Mouse (Mus musculus) right cerebral cortex, postnatal 25 days (tissue): Measurements from ENCODE around the gene Ptgir.
A peak's percentile ranks its signal among the peaks of the same experiment; 100 is the strongest.

Experiments
- DNase-seq: peaks from one replicate; pipeline ENCODE4 v3.0.0; 2022

Gene Ptgir

DNA sequence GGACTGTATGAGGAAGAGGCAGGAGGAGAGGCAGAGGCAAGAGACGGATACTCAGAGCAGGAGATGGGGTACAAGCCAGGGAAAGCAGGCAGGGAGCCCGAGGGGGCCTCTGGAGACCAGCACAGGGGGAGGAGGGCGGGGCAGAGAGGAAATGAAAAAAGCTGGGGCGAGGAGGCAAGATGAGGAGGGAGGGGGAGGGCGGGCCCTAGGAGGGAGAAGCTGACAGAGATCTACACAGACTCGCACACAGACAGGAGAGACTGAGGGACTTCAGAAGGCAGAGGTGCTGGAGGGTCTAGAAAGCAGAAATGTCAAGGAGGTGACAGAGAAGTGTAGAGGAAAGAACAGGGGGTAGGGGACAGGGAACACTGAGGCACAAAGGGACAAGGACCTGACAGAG, at the start of gene Ptgir:
Gene Ptgir (plus strand): TSS at position 210 of the 400 bp plus-strand sequence.
- DNase-seq: no peak

DNA sequence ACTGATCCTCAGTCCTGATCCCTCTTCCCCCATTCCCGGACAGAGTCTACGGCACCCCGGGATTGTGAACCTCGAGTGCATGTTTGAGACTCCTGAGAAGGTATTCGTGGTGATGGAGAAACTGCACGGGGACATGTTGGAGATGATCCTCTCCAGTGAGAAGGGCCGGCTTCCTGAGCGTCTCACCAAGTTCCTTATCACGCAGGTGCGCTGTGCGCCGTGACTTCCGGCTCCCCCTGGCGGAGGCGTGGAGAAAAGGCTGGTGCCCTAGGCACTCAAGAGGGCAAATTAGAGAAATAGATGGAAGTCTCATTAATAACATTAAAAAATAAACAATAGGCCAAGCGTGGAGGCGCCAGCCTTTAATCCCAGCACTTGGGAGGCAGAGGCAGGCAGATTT, 48.0 kb upstream of the Ptgir start:
- DNase-seq: no peak

DNA sequence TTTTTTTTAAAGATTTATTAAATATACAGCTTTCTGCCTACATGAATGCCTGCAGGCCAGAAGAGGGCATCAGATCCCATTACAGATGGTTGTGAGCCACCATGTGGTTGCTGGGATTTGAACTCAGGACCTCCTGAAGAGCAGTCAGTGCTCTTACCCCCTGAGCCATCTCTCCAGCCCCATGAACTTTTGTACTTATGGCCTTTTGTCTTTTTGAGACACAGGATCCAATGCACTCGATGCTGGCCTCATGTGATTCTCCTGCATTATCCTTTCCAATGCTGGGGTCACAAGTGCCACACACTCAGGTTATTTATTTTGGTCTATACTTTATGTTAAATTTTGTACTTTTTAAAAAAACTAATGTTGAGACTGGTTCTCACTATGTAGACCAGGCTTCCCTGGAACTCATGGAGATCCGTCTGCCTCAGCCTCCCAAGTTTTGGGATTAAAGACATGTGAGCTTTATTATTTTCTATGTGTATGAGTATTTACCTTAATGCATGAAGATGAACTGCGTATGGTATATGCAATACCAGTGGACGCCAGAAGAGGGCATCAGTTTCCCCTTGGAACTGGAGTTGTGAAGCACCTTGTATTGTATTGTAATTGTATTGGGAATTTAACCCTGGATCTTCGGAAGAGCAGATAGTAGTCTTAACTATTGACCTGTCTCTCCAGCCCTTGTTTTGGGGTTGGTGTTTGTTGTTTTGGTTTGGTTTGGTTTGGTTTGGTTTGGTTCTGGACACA, 46.2 kb upstream of the Ptgir start:
- no peak for DNase-seq

DNA sequence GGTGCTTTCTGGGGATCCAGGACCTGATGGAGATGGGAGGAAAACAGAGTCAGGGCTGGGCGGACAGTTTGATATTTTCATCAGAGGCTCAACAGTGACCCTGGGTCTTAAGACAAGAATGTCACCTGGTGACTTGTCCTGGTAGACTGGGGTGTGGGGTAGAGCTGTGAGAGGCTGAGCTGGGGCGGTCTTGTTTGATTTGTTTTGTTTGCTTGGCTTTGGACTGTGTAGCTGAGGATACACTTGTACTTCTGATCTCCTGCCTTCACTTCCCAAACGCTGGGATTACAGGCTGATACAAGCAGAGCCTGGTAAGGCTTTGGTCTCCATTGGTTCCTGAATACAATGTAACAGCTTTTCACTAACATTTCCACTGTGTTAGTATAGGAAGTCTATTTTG, 38.8 kb upstream of the Ptgir start:
- DNase-seq: no peak

DNA sequence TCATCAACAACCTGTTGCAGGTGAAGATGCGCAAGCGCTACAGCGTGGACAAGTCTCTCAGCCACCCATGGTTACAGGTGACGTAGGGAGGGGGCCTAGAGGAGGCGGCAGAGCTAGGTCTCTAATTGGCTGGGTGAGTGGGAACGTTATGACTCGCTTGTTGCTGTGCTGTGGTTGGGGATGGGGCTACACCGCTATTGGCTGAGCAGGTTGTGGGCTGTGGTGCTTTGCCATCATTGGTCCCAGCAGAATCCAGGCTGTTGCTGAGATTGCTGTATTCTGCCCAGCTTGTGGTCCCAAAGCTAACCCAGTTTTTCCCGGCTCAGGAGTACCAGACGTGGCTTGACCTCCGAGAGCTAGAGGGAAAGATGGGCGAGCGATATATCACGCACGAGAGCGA, 36.8 kb upstream of the Ptgir start:
- DNase-seq: peak; percentile 93

DNA sequence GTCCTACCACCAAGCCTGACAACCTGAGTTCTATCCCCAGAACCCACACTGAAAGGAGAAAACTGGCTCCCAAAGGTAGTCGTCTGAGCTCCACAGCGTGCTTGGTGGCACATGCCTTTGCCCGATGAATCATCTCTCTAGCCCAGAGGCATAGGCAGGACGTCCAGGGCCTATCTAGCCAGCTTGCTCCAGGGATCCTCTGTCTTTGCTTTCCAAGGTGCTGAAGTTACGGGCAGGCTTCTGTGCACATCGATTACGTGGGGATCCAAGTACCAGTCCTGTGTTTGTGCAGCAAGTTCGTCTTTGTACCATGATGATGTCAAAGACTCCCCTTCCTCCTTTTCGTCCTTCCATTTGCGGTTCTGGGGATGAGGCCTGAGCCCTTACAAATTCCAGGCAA, 34.7 kb upstream of the Ptgir start:
- DNase-seq: no peak

DNA sequence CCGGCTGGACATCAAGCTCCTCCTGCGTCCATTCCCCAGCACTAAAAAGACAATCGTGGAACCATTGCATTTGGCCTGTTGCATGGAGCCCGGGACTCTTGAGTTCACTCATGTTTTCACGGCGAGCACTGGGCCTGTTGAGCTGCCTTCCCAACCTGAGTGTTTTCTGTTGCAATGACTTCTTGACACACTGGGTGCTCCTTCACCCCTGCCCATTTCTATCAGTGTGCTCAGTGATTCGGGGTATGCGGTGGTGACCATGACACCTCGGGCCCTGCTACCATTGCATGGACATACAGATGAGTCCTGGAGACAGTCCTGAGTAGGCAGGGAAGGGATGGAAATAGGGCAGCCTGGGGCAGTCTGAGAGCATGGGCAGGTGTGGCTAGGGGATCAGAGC, 33.8 kb upstream of the Ptgir start:
- DNase-seq: no peak

DNA sequence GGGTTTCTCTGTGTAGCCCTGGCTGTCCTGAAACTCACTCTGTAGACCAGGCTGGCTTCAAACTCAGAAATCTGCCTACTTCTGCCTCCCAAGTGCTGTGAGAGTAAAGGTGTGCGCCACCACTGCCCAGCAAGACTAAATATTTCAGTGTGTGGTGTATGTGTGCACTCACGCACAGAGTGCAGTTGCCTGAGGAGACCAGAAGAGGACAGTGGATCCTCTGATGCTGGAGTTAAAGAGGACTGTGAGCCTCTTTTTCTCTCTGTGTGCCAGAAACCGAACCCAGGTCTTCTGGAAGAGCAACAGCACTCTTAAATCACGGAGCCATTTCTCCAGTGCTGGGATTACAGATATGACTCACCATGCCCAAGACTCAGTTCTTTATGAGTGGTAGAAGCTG, 32.9 kb upstream of the Ptgir start:
- no peak for DNase-seq

DNA sequence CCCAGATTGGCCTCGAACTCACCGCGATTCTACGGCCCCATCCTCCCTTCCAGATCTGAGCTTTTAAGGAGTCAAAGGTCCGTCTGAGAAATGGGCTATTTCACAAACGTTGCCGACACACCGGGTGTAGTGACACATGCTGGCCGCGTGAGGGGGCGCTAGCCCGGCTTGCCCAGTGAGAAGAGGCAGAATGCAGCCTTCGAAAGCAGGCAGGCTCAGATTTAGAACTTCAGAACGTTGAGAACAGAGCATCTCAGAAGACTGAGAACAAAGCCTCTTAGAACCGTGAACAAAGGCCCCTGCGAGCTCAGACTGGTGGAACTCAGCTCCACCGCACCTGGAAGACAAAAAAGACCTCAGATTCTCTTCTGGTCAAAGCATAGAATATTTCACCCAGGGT, 32.1 kb upstream of the Ptgir start:
- DNase-seq: peak; percentile 75

DNA sequence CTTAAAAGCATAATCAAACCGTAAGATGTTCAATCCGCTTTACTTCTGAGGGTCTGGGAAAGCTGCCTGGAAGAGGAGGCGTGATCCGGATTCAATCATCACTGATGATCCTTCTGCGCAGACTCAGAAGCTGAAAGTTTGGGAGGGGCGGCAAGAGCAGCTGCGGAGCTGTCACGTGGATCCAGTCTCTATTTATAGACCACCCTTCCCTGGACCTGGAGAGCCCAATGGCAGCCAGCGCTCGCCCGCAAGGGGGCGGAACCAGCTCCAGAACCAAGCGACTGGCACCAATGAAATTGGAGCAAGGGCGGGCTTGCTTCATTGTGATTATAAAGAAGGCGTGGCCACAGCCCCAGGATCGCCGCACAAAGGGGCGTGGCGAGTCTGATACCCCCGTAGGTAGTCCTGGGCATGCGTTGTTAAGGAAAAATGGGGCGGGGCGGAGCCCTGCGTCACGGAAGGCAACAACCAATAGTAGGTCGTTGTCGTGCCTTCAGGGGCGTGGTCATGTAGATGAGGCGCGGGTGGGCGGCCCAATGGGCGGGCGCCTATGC, 31.5 kb upstream of the Ptgir start:
- peak; percentile 100 for DNase-seq

DNA sequence AGATGAGACGGTGACA, 31.2 kb upstream of the Ptgir start, which contains the start of gene Dact3:
Gene Dact3 (plus strand): TSS at position 8 of the 16 bp plus-strand sequence.
- DNase-seq: no peak

DNA sequence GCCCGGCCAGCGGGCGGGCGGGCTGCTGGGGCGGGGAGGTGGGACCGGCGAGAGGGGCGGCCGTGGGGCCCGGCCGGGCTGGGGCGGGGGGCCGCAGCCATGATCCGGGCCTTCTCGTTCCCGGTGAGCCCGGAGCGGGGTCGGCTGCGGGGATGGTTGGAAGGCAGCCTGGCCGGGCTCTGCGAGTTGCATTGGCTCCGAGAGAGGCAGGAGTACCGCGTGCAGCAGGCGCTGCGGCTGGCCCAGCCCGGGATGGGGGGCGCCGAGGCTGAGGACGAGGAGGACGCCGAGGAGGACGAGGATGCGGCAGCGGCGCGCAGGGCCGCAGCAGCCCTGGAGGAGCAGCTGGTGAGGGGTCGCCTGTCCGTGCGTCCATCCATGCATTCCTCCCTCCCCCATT, 31.0 kb upstream of the Ptgir start:
- no peak for DNase-seq

DNA sequence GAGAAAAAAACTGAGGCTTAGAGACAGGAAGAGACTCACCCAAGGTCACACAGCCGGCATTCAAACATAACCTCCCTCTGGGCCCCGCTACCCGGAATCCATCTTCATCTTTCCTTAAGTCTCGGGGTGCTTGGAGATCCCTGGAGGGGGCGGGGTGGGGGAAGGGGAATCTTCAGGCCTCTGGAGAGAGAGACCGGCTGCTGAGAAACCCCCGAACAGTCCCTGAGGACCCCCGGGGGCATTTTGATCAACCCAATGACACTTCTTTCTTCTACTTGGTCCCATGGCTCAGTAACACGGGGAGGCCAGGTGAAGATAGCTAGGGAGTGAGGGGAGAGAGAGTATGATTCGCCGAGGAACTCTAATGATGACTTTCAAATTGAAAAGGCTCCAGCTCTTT, 30.3 kb upstream of the Ptgir start:
- no peak for DNase-seq

DNA sequence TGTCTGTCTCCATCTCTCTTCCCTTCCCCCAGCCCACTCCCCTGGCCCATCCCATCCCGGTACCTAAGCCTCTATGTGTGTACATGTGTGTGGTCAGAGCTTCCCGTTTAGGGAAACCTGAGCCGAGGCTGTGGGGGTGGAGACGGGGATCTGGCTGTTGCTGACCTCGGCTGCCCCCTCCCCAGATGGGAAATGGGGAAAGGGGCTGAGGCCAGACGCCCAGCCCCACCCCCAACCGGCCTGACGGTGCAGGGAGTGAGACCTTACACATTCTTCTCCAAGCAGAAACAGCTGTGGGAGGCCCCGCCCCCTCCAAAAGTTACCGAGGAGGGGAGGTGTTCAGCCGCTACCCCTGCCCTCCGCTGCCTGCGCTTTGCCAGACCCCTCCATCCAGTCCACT, 29.7 kb upstream of the Ptgir start:
- DNase-seq: no peak

DNA sequence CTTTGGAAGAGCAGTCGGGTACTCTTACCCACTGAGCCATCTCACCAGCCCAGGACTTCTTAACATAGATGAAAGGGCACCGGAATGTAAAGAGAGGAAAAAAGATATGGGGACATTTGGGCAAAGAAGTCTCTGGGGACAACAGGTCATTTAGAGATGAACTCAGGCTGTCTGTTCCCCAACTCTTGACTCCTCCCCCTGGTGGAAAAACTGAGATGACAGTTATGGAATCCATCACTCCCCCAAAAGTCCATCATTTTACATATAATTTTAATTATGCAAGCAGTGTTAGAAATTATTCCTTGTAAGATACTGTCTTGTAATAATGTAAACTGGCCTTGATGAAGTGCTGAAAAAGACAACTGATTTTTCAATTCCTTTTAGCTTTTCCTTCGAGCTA, 28.6 kb upstream of the Ptgir start:
- no peak for DNase-seq

DNA sequence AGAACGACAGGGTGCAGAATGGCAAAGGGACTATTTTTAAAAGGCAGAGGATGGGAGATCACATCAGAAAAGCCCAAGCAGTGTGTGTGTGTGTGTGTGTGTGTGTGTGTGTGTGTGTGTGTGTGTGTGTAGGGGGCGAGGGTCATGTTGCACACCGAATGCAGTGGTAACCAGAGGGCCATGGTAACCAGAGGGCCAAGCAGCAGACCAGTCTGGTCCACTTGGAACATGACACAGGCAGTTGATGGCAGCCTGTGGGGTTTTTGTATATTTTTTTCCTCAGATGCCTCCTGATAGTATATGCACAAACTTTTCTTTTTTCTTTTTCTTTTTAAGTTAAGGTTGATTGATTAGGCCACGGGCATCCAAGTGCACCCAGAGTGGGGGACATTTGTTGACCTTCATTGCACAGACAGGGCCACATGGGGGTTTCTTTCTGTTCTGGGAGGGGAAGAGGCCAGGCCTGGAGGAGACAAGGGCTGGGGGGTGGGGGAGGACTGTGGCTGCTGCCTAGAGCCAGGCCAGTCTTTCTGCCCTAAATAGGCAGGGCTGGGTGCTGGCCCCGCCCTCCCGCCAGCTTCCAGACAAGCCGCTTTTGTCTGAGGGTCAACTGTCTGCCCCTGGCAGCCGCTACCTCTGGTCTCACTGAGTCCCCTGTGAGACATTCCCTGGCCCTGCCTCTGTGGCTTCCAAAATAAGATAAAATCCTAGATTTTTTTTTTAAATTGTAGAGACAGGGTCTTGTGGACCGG, 26.3 kb upstream of the Ptgir start:
- DNase-seq: no peak

DNA sequence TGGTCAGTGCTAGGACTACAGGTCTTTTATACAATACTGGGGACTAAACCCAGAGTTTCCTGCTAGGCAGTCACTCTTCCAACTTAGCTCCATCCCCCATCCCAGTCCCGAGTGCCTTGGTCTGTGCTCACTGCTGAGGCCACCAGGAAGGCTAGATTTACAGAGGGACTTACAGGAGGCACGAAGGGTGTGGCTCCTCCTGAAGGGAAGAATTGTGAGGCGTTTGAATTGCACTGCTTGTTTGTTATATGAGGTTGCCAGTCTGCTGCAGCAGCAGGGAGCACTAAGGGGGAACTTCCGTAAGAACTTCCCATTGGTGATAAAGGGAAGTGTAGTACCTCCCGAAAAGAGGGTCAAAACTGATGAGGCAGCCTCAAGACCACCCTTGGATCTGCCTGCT, 25.7 kb upstream of the Ptgir start:
- DNase-seq: no peak

DNA sequence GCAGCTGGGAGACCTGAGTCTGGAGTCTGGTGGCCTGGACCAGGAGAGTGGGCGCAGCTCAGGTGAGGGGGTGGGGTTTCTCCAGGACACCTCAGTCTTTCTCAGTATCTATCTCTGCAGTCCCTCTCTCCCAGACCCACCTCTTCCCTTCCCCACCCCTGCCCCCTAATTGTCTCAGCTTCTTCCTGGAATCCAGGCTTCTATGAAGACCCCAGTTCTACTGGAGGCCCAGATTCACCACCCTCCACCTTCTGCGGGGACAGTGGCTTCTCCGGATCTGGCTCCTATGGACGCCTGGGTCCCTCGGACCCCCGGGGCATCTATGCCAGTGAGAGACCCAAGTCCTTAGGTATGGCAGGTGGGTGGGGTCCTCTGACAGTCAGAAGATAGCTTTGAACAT, 23.1 kb upstream of the Ptgir start:
- DNase-seq: no peak

DNA sequence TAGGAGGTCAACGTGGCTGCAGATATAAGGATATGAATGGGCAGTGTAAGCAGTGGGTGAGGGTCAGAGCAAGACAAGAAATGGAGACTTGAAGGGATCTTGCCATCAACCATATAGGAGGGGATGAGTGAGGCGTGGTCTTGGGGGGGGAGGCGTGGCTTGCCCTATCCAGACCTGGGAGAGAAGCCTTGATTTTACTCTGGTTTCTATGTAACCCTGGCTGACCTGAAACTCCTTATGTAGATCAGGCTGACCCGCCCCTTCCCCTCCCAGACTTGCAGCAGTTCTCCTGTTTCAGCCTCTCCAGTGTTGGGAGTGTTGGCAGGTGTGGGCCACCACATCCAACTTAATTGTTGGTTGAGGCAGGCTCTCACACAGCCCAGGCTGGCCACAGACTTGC, 22.0 kb upstream of the Ptgir start:
- DNase-seq: no peak

DNA sequence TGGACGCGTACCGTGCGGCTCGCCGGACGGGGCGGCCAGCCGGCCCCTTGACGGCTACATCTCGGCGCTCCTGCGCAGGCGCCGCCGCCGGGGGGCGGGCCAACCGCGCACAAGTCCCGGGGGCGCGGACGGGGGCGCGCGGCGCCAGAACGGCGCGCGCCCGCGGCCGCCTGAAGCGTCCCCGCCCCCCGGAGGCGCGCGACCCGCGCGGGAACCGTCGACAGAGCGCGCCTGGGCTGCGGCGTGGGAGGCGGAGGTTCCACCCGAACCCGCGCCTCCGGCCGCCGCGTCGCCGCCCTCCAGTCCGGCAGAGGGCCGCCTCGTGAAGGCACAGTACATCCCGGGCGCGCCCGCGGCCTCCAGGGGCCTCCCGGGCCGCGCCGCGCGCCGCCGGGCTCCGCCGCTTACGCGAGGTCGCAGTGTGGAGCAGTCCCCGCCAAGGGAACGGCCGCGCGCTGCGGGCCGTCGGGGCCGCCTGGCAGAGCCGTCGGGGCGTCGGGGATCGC, 21.0 kb upstream of the Ptgir start:
- DNase-seq: no peak

DNA sequence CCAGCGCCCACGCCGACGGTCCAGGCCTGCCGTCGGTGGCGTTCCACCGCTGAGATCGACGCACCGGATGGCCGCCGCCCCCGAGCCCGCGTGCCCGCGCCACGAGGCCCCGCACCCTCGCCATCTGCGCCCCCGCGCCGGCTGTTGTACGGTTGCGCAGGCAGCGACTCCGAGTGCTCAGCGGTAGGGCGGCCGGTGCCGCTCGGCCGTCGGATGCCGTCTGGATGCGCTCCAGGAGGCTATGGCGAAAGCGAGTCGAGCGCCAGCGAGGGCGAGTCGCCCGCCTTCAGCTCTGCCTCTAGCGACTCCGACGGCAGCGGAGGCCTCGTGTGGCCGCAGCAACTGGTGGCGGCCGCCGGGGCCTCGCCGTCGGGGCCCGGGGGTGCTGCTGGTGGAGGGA, 20.4 kb upstream of the Ptgir start:
- DNase-seq: no peak

DNA sequence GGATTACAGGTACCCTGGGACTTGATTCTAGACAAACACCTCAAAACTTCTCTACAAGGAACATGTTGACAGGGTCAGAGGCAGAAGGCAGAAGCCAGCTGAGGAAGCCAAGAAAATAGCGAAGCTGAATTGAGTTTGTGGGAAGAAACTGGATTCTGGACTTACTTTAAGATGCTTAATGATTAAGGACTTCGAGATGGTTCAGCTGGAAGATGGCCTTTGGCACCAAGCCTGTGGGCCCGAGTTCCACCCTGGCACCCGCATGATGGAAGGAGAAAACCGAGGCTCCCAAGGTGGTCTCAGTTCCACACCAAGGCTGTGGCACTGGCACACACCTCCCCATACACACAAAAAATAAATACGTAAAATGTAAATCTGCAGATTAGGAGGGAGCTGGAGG, 15.8 kb upstream of the Ptgir start:
- no peak for DNase-seq

DNA sequence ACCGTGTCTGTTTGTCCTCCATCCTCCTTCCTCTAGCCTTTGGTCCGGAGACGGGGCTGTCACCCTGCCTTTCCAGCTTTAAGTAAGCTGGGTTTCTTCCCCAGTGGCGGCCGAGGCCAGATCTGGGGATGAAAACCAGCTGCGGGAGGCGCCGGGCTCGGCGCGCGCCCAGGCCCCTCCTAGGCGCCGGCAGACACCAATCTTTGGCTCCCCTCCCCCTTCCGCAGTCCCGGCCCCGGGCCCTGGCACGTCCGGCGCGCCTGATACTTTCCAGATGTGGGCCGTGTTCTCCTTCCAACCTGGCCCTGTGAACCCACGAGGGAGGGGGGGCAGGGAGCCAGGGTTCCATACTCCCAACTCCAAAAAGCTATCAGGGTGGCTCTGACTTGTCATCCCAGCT, 15.3 kb upstream of the Ptgir start:
- DNase-seq: no peak

DNA sequence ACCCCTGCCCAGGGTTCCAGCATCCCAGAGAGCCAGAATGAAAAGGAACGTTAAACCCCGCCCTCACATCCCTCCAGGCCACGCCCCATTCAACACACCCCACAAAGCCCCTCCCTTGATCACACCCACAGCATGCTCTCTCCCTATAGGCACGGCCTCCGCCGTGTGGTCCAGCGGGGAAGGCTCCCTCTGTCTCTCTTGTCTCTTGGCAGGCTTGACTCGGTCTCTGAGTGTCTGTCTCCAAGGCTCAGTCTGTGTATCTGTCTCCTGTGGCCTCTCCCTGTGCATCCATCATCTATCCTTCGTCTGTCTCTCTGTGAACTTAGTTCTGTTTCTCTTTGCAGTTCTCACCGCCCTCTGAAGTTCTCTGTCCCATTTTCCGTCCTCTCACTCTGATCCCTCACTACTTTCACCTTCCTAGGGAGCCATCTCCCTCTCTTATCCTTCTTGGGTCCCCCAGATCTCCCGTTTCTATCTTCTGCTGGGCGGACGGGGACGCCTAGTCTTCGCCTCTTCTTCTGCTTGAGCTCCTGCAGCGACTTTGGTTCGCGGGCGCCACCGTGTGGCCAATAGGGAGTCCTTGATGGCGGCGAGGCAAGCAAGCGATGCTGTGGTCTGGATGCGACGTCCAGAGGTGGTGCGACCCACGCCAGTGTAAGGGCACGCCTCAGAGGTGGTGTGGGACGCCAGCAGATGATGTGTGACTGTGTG, 14.5 kb upstream of the Ptgir start, which contains the start of gene Gng8:
Gene Gng8 (plus strand): TSS at position 146 of the 711 bp plus-strand sequence.
- peak; percentile 79 for DNase-seq
